Mouse (Mus musculus) spleen, adult 2 months (tissue): ENCODE data around the gene Hoxa3.

Experiments
- CTCF ChIP-seq: fragments of 200-500 bp; IDR thresholded peaks from 2 replicates; pipeline ENCODE4 v1.5.1; 2011; ENCODE audit warnings: mild to moderate bottlenecking, inconsistent platforms; ENCODE audit not compliant: insufficient read depth, insufficient read length, insufficient replicate concordance; ENCODE audit errors: extremely low read depth
- POLR2A ChIP-seq: fragments of 200-500 bp; IDR thresholded peaks from 2 replicates; pipeline ENCODE4 v1.6.1; 2011; ENCODE audit warnings: low read depth, low read length, inconsistent platforms

DNA sequence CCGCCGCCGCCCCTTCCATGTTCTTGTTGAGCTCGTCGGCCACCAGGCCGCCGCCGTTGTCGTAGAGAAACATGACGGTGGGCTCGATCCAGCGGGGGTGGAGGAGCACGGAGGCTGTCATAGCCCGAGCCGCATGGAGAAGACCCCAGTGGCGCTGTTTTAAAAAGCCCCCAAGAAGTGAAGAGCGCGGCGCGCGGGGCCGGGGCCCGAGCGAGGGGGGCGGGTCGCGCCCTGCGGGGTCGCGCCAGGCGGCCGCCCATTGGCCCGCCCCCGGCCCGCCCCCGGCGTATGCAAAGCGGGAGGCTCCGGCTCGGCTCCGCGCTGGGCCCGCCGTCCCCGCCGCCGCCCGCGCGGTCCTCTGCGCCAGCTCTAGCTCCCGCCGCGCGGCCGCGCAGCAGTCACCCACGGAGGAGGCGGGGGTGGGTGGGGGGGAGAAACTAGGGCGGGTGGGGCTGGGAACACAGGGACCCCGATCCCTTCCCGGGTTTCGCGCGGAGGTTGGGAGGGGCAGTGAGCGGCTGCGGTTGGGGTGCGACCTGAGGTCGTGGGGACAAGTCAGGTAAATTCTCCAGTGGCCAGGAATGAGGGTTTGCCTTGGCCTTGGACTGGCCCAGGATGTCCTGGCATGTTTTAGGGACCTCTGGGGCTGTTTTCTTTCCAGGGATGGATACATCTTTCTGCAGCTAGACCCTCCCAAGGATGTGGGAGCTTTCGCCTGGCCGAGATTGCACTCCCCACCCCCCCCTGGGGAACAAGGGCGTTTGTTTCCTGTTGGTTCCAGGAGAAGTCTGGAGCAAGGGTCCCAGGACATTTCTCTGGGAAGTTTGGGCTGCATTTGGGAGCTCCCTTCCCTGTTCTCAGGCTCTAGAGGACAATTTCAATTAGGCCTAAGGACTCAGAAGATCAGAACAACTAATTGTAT, 47.8 kb upstream of the Hoxa3 start, which contains the start of gene Hoxa13:
- TF ChIP-seq POLR2A = no peak
- TF ChIP-seq CTCF = no peak
